Mouse (Mus musculus) T-helper 2 cell (primary cell): ENCODE results near the gene Spata2l.
"Not testable (repeated sequence)": the region's sequence is repeated elsewhere in the genome, so short reads cannot be mapped to it uniquely, and the experiment has no call there.

Source experiments
- in situ Hi-C: fragments of 300-600 bp; cut with MboI, MseI; formaldehyde crosslinking; loops from one replicate; pipeline ENCODE4 v1.15.1; 2025; ENCODE audit warnings: high pct_unique_total_duplicates

Spata2l gene

GRCm38 (mm10) chr8:123203571-123203970 is 32.5 kb downstream of the Spata2l start:
- in situ Hi-C loops: no loop called here

GRCm38 (mm10) chr8:123202288-123202687 is 33.7 kb downstream of the Spata2l start:
- in situ Hi-C loops: no loop called here

DNA sequence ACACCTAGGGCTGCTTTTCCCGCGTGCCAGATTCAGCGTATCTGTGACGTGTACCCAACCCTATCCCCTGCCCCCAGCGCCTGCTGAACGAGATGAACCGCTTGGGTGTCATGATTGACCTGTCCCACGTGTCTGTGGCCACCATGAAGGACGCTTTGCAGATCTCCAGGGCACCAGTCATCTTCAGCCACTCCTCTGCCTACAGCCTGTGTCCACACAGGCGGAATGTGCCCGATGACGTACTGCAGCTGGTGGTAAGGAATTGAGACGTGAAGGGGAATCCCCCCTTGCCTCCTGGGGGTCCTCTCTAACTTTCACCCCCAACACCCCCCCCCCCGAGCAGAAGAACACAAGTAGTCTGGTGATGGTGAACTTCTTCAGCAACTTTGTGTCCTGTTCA is 36.2 kb downstream of the Spata2l start:
- in situ Hi-C loops: no loop called here

DNA sequence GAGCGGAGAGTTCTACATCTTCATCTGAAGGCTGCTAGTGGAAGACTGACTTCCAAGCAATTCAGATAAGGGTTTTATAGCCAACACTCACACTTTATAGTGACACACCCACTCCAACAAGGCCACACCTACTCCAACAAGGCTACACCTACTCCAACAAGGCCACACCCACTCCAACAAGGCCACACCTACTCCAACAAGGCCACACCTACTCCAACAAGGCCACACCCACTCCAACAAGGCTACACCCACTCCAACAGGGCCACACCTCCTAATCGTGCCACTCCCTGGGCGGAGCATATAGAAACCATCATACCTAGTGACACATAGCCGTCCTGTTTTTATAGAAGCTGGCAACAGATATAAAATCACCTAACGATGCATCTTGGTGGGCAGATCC is 39.0 kb downstream of the Spata2l start:
- in situ Hi-C loops: not testable (repeated sequence)

- in situ Hi-C loops: no loop called here
These were observed 42.3 kb downstream of the Spata2l start for GRCm38 (mm10) chr8:123193771-123194170.

DNA sequence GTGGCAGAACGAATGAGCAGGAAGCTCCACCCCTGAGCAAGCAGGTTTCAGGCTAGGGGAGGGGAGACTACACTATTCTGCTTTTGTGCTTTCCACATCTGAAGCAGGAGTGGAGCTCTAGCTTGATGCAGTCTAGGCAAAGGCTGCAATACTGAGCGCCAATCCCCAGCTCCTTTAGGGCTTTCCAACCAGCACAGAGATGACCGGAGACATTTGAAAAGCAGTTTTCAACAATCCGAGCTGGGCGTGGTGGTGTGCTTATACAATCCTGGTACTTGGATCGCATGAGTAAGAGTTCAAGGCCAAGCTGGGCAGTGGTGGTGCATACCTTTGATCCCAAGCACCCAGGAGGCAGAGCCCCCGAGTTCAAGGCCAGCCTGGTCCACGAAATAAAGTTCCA is 44.1 kb downstream of the Spata2l start:
- in situ Hi-C loops: no loop called here

DNA sequence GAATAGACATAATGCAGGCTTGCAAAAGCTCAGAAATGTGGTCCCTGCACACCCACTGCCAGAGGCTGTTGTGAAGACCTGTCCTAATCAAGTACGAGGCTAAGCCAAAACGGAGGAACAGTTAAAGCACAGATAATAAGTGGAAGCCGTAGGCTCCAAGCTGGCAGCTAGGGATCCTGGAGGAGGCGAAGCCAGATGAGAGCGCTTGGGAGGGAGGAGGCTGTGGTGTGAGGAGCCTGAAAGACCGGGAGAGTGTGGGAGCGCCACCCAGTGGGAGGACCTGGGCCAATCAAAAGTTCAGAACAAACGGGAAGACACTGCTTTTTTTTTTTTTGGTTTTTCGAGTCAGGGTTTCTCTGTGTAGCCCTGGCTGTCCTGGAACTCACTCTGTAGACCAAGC is 45.4 kb downstream of the Spata2l start:
- in situ Hi-C loops: no loop called here

- in situ Hi-C loops: loop anchor here (5.0 kb wide), 1 partner anchor 47 kb away; no protein-coding TSS in a partner anchor
These were observed 47.2 kb downstream of the Spata2l start for GRCm38 (mm10) chr8:123188841-123189240.

- in situ Hi-C loops: loop anchor here (5.0 kb wide), 1 partner anchor 46 kb away; no protein-coding TSS in a partner anchor
These were observed 48.0 kb downstream of the Spata2l start for GRCm38 (mm10) chr8:123188006-123188405.

GRCm38 (mm10) chr8:123185566-123186409 is 50.2 kb downstream of the Spata2l start, which contains the start of gene Dpep1:
Dpep1 (plus strand) TSS chr8:123186242.
- in situ Hi-C loops: loop anchor here (5.0 kb wide), 1 partner anchor 43 kb away; no protein-coding TSS in a partner anchor

DNA sequence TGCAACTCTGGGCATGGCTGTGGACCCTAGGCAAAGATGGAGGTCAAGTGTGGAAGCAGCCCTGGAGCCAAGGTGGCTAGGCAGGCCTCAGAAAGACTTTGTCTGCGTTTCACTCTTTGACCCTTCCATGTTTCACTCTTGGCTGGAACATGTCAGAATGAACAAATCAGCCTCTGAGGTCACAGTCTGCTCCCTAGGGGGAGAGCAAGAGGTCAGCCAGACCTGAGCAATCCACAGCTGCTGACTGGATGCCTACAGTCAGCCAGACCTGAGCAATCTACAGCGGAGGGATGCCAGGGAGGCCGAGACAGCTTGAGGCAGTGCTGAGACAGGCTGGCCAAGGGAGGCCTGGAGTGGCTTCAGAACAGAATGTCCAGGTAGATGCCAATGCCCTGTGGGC is 54.6 kb downstream of the Spata2l start:
- in situ Hi-C loops: no loop called here
